Mouse (Mus musculus) heart, adult 2 months (tissue): ENCODE measurements at regions not wholly inside any gene's neighbourhood (a gene's known extent, or its start where the extent isn't known, plus 50 kb on each side); places are given as distances from the start of the nearest gene placed in this dataset.

ENCODE experiments used
- CTCF ChIP-seq: fragments of 200-600 bp; IDR thresholded peaks from 2 replicates; pipeline ENCODE4 v1.8.1; 2022; ENCODE audit warnings: antibody characterized with exemption, mild to moderate bottlenecking, moderate library complexity
- POLR2A ChIP-seq: fragments of 200-500 bp; IDR thresholded peaks from 2 replicates; pipeline ENCODE4 v1.6.1; 2011; ENCODE audit warnings: mild to moderate bottlenecking, low read depth, low read length, control low read depth; ENCODE audit not compliant: insufficient read depth

DNA sequence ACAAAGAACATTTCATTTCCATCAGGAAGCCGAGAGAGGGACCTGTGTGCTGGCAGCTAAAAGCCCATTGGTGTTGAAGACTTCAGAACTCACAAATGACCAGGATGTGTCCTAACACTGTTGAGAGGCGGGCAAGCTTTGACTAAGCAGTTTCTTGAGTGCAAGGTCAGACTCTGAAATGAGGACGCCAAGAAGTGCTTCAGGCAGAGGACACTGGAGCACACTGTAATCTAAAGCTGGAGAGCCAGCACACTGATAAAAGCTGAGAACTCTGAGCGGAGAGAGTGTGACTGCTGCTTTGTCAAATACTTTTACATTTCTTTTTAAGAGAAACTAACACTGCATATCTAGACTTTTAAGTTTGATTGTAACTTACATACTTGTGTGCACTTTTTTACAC, 72.5 kb upstream of the Dph5 start:
- TF ChIP-seq POLR2A (no peak), CTCF (no peak)
